Mouse (Mus musculus): Measurements from ENCODE around the gene Adamts17.

DNA sequence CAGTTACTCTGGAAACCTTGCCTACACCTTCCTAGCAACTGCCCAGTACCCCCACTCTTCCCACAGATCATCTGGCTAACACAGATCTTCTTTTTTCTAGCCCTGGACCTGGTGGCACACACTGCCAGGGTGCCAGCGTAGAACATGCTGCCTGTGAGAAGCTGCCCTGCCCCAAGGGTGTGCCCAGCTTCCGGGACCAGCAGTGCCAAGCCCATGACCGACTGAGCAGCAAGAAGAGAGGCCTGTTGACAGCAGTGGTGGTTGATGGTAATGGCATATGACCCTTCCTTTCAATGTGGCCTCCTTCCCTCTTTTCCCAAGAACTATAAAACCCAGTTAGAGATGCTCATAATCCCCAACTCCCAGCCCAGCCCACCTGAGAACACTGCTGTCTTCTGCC, 202.2 kb downstream of the Adamts17 start:
- TF ChIP-seq POLR2A (IDR thresholded peaks at IDR 0.05; ENCODE audit: control insufficient read depth, low read depth, low read length) = no peak
- TF ChIP-seq CTCF (IDR thresholded peaks at IDR 0.05; ENCODE audit: control insufficient read depth, insufficient read depth, insufficient replicate concordance, low read depth, low read length) = no peak
